Mouse (Mus musculus) heart, embryonic 13.5 days (tissue): Measurements from ENCODE around the gene Lcp2. TPM values are rescaled to one million over a fixed set of nuclear protein-coding genes. Genes with fewer than 3 reads are reported as not detected.
A peak's percentile ranks its signal among the peaks of the same experiment; 100 is the strongest.
"Not testable (repeated sequence)": the region's sequence is repeated elsewhere in the genome, so short reads cannot be mapped to it uniquely, and the experiment has no call there.

Source experiments
- ATAC-seq: fragments of 200-750 bp; cut with Nextera tagmentation; 2 replicates; pipeline ENCODE4 v1.8.0; 2017; ENCODE audit warnings: moderate TSS enrichment; ENCODE audit not compliant: insufficient number of reproducible peaks, low FRiP score, low TSS enrichment; ENCODE audit errors: extremely low read depth
- H3K27ac ChIP-seq: fragments of 300-500 bp; sonication (generic); replicated peaks from 2 replicates; pipeline ENCODE4 v1.5.1; 2015; ENCODE audit warnings: moderate library complexity, mild to moderate bottlenecking, inconsistent platforms
- H3K27me3 ChIP-seq: fragments of 300-500 bp; sonication (generic); replicated peaks from 2 replicates; pipeline ENCODE4 v1.6.1; 2015; ENCODE audit warnings: mild to moderate bottlenecking, inconsistent platforms
- H3K36me3 ChIP-seq: fragments of 300-500 bp; sonication (generic); 2 replicates; pipeline ENCODE4 v1.6.1; 2015; ENCODE audit warnings: mild to moderate bottlenecking, inconsistent platforms
- H3K4me1 ChIP-seq: fragments of 300-500 bp; sonication (generic); 2 replicates; pipeline ENCODE4 v1.6.1; 2015; ENCODE audit warnings: inconsistent platforms
- H3K4me2 ChIP-seq: fragments of 300-500 bp; sonication (generic); 2 replicates; pipeline ENCODE4 v1.6.1; 2015; ENCODE audit warnings: inconsistent platforms, mild to moderate bottlenecking, moderate library complexity
- H3K4me3 ChIP-seq: fragments of 300-500 bp; sonication (generic); 2 replicates; pipeline ENCODE4 v1.5.1; 2015; ENCODE audit warnings: moderate library complexity, mild to moderate bottlenecking, inconsistent platforms
- H3K9ac ChIP-seq: fragments of 300-500 bp; sonication (generic); 2 replicates; pipeline ENCODE4 v1.6.1; 2015; ENCODE audit warnings: inconsistent platforms, mild to moderate bottlenecking, moderate library complexity
- H3K9me3 ChIP-seq: fragments of 300-500 bp; sonication (generic); 2 replicates; pipeline ENCODE4 v1.6.1; 2016; ENCODE audit warnings: inconsistent platforms
- WGBS: fragments of 180-500 bp; shearing (Covaris S2); methylation state at CpG from one replicate; pipeline ENCODE4 v1.1.7; 2015; ENCODE audit warnings: mixed read lengths; 5-methylcytosine and 5-hydroxymethylcytosine counted together
- polyA plus RNA-seq: library from polyadenylated mRNA; unstranded; fragments of >200 nt; fragmentation: Nextera tagmentation; extraction: Ambion mirVana; gene quantifications from 2 replicates; pipeline ENCODE4 v1.2.1, GENCODE M21; 2015

Gene Lcp2
- polyA plus RNA-seq, 1 experiment from 2014 or later, result 2.2 TPM

DNA sequence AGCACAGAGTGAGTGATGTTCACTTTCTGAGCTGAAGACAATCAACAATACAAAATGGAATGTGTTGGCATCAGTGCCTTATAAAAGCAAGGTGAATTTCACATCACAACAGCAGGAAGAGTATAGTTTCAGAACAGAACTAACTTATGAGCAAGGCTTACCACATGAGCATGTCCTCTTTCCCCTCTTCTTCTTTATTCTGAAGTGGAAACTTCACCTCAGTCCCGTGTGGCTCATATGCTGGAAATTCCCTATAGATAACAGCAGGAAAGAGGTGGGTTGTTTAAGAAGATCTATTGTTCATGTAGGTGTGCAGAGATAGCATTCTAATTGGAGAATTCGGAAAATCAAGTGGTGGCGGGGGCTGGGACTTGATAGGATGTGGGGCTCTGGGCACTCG is 55.1 kb downstream of the Lcp2 start:
- H3K36me3 ChIP-seq, result no peaks in the 10 kb centered on the region
- no peak overlapping the region for H3K9ac ChIP-seq
- H3K4me2 ChIP-seq, result no peak overlapping the region
- WGBS, result 53% methylated on average over 4 of the region's 4 CpGs
- ATAC-seq, result no peak
- no peaks in the 10 kb centered on the region for H3K9me3 ChIP-seq
- no peaks in the 10 kb centered on the region for H3K27me3 ChIP-seq
- no peak overlapping the region for H3K27ac ChIP-seq
- no peaks in the 10 kb centered on the region for H3K4me1 ChIP-seq
- no peak overlapping the region for H3K4me3 ChIP-seq

GRCm38 (mm10) chr11:34104919-34105318 is 58.2 kb downstream of the Lcp2 start:
- Histone ChIP-seq H3K4me3 (no peak overlapping the region), H3K27ac (no peak overlapping the region), H3K27me3 (no peaks in the 10 kb centered on the region), H3K9me3 (no peaks in the 10 kb centered on the region), H3K4me2 (no peak overlapping the region), H3K36me3 (no peaks in the 10 kb centered on the region), H3K9ac (no peak overlapping the region), H3K4me1 (no peaks in the 10 kb centered on the region)
- ATAC-seq, result no peak
- WGBS, result 42% methylated on average over 1 of the region's 1 CpGs

- 84% methylated on average over 1 of the region's 1 CpGs for WGBS
- H3K4me1 ChIP-seq, result no peaks in the 10 kb centered on the region
- H3K27me3 ChIP-seq, result no peaks in the 10 kb centered on the region
- H3K9ac ChIP-seq, result no peak overlapping the region
- no peak overlapping the region for H3K4me2 ChIP-seq
- H3K4me3 ChIP-seq, result no peak overlapping the region
- no peak overlapping the region for H3K27ac ChIP-seq
- no peak for ATAC-seq
- H3K9me3 ChIP-seq, result no peaks in the 10 kb centered on the region
- H3K36me3 ChIP-seq, result no peaks in the 10 kb centered on the region
Measured at GRCm38 (mm10) chr11:34109260-34109659, 62.5 kb downstream of the Lcp2 start.

DNA sequence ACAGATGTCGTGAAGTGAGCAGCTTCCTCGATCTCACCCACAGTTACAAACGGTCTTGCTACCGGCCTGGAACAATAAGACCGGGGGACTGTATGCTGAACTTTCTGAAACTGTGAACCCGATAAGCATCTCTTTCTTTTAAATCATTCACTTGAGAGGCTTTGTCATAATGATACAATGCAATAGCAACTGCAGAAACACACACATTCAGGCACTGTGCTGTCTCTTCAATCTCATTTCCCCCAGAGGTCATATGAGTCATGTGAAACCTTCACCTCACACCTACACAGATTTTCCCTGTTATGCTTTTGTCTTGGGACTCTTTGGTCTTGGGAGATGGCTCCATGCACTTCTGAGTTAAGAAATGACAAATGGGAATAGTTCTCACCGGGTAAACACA is 65.2 kb downstream of the Lcp2 start:
- Histone ChIP-seq H3K4me2 (no peak overlapping the region), H3K9me3 (no peaks in the 10 kb centered on the region), H3K9ac (no peak overlapping the region), H3K36me3 (no peaks in the 10 kb centered on the region), H3K4me1 (peaks cover 2% of the 10 kb centered on the region; the same call in 1 of the 2 replicates), H3K27me3 (no peaks in the 10 kb centered on the region), H3K27ac (no peak overlapping the region), H3K4me3 (no peak overlapping the region)
- ATAC-seq, result no peak
- WGBS, result 65% methylated on average over 7 of the region's 7 CpGs

GRCm38 (mm10) chr11:34112781-34113380 is 66.2 kb downstream of the Lcp2 start:
- peaks cover 3% of the 10 kb centered on the region; the same call in 1 of the 2 replicates for H3K4me1 ChIP-seq
- H3K36me3 ChIP-seq, result no peaks in the 10 kb centered on the region
- no peak for ATAC-seq
- H3K9ac ChIP-seq, result no peak overlapping the region
- WGBS, result 51% methylated on average over 4 of the region's 4 CpGs
- H3K9me3 ChIP-seq, result no peaks in the 10 kb centered on the region
- no peak overlapping the region for H3K4me3 ChIP-seq
- H3K4me2 ChIP-seq, result no peak overlapping the region
- H3K27ac ChIP-seq, result no peak overlapping the region
- no peaks in the 10 kb centered on the region for H3K27me3 ChIP-seq

DNA sequence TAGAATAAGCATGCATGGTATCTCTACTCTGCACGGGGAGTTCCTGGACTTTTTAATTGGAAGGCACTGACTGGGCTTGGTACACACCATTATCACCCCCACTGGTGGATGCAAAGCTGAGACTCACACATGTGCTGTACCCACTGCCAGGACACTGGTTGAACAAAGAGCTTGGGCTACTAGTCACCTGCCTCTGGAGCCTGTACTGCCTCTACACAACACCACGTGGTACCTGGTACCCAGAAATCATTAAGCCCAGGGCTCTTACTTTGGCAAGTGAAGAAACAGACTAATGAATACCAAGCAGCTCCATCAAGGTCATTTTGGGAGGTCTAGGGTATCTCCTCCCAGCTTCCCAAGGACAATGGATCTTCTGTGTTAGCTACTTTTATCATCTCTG is 67.0 kb downstream of the Lcp2 start:
- peaks cover 3% of the 10 kb centered on the region; the same call in 1 of the 2 replicates for H3K4me1 ChIP-seq
- H3K4me2 ChIP-seq, result no peak overlapping the region
- no peak overlapping the region for H3K27ac ChIP-seq
- H3K9ac ChIP-seq, result no peak overlapping the region
- H3K9me3 ChIP-seq, result no peaks in the 10 kb centered on the region
- no peaks in the 10 kb centered on the region for H3K36me3 ChIP-seq
- 32% methylated on average over 2 of the region's 2 CpGs for WGBS
- no peak for ATAC-seq
- no peaks in the 10 kb centered on the region for H3K27me3 ChIP-seq
- no peak overlapping the region for H3K4me3 ChIP-seq

DNA sequence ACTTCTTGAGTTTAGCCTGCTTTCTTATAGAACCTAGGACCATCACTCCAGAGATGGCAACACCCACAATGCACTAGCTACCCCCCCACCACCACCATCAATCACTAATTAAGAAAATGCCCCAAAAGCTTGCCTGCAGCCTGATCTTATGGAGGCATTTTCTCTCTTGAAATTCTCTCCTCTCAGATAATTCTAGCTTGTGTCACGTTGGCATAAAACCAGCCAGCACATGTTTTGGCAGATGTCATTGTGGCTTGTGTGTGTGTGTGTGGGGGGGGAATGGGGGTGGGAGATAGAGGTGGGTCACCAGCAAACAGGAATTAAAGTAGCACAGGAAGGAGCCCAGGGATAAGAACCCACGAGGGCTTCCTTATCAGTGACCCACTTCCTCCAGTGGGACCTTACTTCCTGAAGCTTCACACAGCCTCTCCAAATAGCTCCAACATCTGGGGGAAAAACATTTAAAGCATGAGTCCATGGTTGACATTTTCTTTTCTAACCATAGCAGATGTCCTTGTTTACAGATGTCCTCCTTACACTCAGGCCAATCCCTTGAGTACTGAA is 69.9 kb downstream of the Lcp2 start:
- 27% methylated on average over 2 of the region's 2 CpGs for WGBS
- H3K36me3 ChIP-seq, result no peaks in the 10 kb centered on the region
- no peak overlapping the region for H3K4me2 ChIP-seq
- no peak overlapping the region for H3K27ac ChIP-seq
- no peak overlapping the region for H3K4me3 ChIP-seq
- no peak for ATAC-seq
- peaks cover 3% of the 10 kb centered on the region; the same call in 1 of the 2 replicates for H3K4me1 ChIP-seq
- no peak overlapping the region for H3K9ac ChIP-seq
- no peaks in the 10 kb centered on the region for H3K9me3 ChIP-seq
- H3K27me3 ChIP-seq, result 0 out of 2 replicates have a peak, but pooled peaks cover 4% of the 10 kb centered on the region

DNA sequence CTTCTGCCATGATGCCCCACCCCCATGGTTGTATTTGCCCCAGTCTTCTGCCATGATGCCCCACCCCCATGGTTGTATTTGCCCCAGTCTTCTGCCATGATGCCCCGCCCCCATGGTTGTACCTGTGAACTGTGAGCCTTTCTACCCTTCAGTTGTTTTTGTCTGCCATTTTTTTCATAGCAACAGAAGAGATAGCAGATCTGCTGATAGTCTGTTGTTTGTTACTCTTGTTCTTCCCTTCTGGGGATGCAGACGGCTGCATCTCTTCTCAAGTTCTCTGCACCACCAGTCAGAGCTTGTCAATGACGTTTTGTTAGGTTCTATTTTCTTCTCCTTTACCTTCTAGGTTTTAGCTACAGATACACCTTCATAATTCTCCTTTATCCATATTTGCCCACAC is 70.9 kb downstream of the Lcp2 start:
- Histone ChIP-seq H3K27me3 (0 out of 2 replicates have a peak, but pooled peaks cover 9% of the 10 kb centered on the region), H3K4me3 (no peak overlapping the region), H3K9me3 (no peaks in the 10 kb centered on the region), H3K4me1 (peaks cover 3% of the 10 kb centered on the region; the same call in 1 of the 2 replicates), H3K27ac (no peak overlapping the region), H3K36me3 (no peaks in the 10 kb centered on the region), H3K9ac (no peak overlapping the region), H3K4me2 (no peak overlapping the region)
- no peak for ATAC-seq
- WGBS, result 74% methylated on average over 3 of the region's 3 CpGs

GRCm38 (mm10) chr11:34118319-34118718 is 71.6 kb downstream of the Lcp2 start:
- 0 out of 2 replicates have a peak, but pooled peaks cover 9% of the 10 kb centered on the region for H3K27me3 ChIP-seq
- no peak overlapping the region for H3K9ac ChIP-seq
- no peaks in the 10 kb centered on the region for H3K9me3 ChIP-seq
- H3K4me1 ChIP-seq, result peaks cover 3% of the 10 kb centered on the region; the same call in 1 of the 2 replicates
- H3K27ac ChIP-seq, result no peak overlapping the region
- no peak overlapping the region for H3K4me2 ChIP-seq
- WGBS, result 74% methylated on average over 3 of the region's 3 CpGs
- no peak for ATAC-seq
- H3K4me3 ChIP-seq, result no peak overlapping the region
- H3K36me3 ChIP-seq, result no peaks in the 10 kb centered on the region

- WGBS, result 3% methylated on average over 2 of the region's 2 CpGs
Measured at GRCm38 (mm10) chr11:34123147-34123546, 76.4 kb downstream of the Lcp2 start.

GRCm38 (mm10) chr11:34124852-34125251 is 78.1 kb downstream of the Lcp2 start:
- Histone ChIP-seq H3K9ac (no peak overlapping the region), H3K27me3 (peaks cover 16% of the 10 kb centered on the region), H3K27ac (no peak overlapping the region), H3K36me3 (no peaks in the 10 kb centered on the region), H3K4me2 (0 out of 2 replicates have a peak overlapping the region, but pooled peaks have one; percentile 3), H3K9me3 (no peaks in the 10 kb centered on the region), H3K4me3 (no peak overlapping the region), H3K4me1 (no peaks in the 10 kb centered on the region)
- no peak for ATAC-seq
- 18% methylated on average over 7 of the region's 7 CpGs for WGBS

More at GRCm38 (mm10) chr11:34123147-34123546, 76.4 kb downstream of the Lcp2 start:
- no peak overlapping the region for H3K4me3 ChIP-seq
- H3K27ac ChIP-seq, result no peak overlapping the region
- H3K27me3 ChIP-seq, result peaks cover 16% of the 10 kb centered on the region
- no peak overlapping the region for H3K4me2 ChIP-seq
- ATAC-seq, result no peak
- H3K9me3 ChIP-seq, result no peaks in the 10 kb centered on the region
- no peak overlapping the region for H3K9ac ChIP-seq
- no peaks in the 10 kb centered on the region for H3K36me3 ChIP-seq
- H3K4me1 ChIP-seq, result no peaks in the 10 kb centered on the region

DNA sequence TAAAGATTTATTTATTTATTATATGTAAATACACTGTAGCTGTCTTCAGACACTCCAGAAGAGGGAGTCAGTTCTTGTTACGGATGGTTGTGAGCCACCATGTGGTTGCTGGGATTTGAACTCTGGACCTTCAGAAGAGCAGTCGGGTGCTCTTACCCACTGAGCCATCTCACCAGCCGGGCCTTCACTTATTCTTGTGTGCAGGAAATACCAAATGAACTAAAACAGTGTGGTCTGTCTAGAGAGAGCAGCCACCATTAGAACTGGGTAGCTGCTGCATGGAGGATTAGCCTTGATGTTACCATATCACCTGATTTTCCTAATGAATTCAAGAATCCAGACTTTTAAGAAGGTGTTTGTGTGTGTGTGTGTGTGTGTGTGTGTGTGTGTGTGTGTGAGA is 79.0 kb downstream of the Lcp2 start:
- WGBS, result 62% methylated on average over 3 of the region's 3 CpGs
- not testable (repeated sequence) for H3K4me1 ChIP-seq, H3K36me3 ChIP-seq, ATAC-seq, H3K4me3 ChIP-seq, H3K4me2 ChIP-seq, H3K27ac ChIP-seq, H3K9ac ChIP-seq, H3K9me3 ChIP-seq
- peaks cover 13% of the 10 kb centered on the region for H3K27me3 ChIP-seq
